Mouse (Mus musculus) midbrain, embryonic 11.5 days (tissue): ENCODE data around the gene Tpst1. TPM values are rescaled to one million over a fixed set of nuclear protein-coding genes. Genes with fewer than 3 reads are reported as not detected.

Source experiments
- ATAC-seq: fragments of 200-750 bp; cut with Nextera tagmentation; 2 replicates; pipeline ENCODE4 v1.8.0; 2017; ENCODE audit warnings: moderate TSS enrichment, moderate library complexity; ENCODE audit not compliant: low FRiP score
- DNase-seq: peaks from one replicate; pipeline ENCODE4 v3.0.0; 2015; ENCODE audit warnings: low spot score; ENCODE audit errors: missing footprints
- H3K27ac ChIP-seq: fragments of 300-500 bp; sonication (generic); 2 replicates; pipeline ENCODE4 v1.5.1; 2014; ENCODE audit warnings: low read depth, low read length
- H3K27me3 ChIP-seq: fragments of 300-500 bp; sonication (generic); 2 replicates; pipeline ENCODE4 v1.6.1; 2014; ENCODE audit warnings: mild to moderate bottlenecking, low read length, moderate library complexity, mixed read lengths; ENCODE audit not compliant: control insufficient read depth, insufficient read depth
- H3K36me3 ChIP-seq: fragments of 300-500 bp; sonication (generic); 2 replicates; pipeline ENCODE4 v1.6.1; 2014; ENCODE audit warnings: mild to moderate bottlenecking, low read length, moderate library complexity, mixed read lengths; ENCODE audit not compliant: control insufficient read depth, insufficient read depth
- H3K4me1 ChIP-seq: fragments of 300-500 bp; sonication (generic); 2 replicates; pipeline ENCODE4 v1.6.1; 2014; ENCODE audit warnings: low read length; ENCODE audit not compliant: control insufficient read depth, insufficient read depth
- H3K4me2 ChIP-seq: fragments of 300-500 bp; sonication (generic); 2 replicates; pipeline ENCODE4 v1.6.1; 2014; ENCODE audit warnings: mild to moderate bottlenecking, moderate library complexity
- H3K4me3 ChIP-seq: fragments of 300-500 bp; sonication (generic); 2 replicates; pipeline ENCODE4 v1.5.1; 2014; ENCODE audit warnings: low read depth, low read length
- H3K9ac ChIP-seq: fragments of 300-500 bp; sonication (generic); 2 replicates; pipeline ENCODE4 v1.6.1; 2014; ENCODE audit warnings: low read length
- H3K9me3 ChIP-seq: fragments of 300-500 bp; sonication (generic); 2 replicates; pipeline ENCODE4 v1.6.1; 2016; ENCODE audit warnings: low read length; ENCODE audit not compliant: control insufficient read depth
- WGBS: fragments of 180-500 bp; shearing (Covaris S2); extraction: QIAGEN DNeasy Blood & Tissue Kit; methylation state at CpG from one replicate; pipeline ENCODE4 v1.1.7; 2014; 5-methylcytosine and 5-hydroxymethylcytosine counted together
- polyA plus RNA-seq: library from polyadenylated mRNA; unstranded; fragments of >200 nt; fragmentation: Nextera tagmentation; extraction: Ambion mirVana; gene quantifications from 2 replicates; pipeline ENCODE4 v1.2.1, GENCODE M21; 2014

The Tpst1 gene
- polyA plus RNA-seq, 1 experiment from 2014 or later = 64.7 TPM

GRCm38 (mm10) chr5:130079202-130080050 is 6.3 kb downstream of the Tpst1 start:
- peak overlapping the region; percentile 67 for H3K4me2 ChIP-seq
- H3K4me1 ChIP-seq = peaks cover 5% of the 10 kb centered on the region
- peak; percentile 98 for ATAC-seq
- no peaks in the 10 kb centered on the region for H3K27me3 ChIP-seq
- H3K9me3 ChIP-seq = peaks cover 4% of the 10 kb centered on the region; the same call in 1 of the 2 replicates
- H3K27ac ChIP-seq = peak overlapping the region; percentile 62
- H3K4me3 ChIP-seq = peak overlapping the region; percentile 64
- H3K9ac ChIP-seq = peak overlapping the region; percentile 89
- peak; percentile 99 for DNase-seq
- WGBS = 1% methylated on average over 72 of the region's 86 CpGs
- H3K36me3 ChIP-seq = no peaks in the 10 kb centered on the region; the same call in 1 of the 2 replicates

GRCm38 (mm10) chr5:130080051-130080681 is 7.0 kb downstream of the Tpst1 start:
- Histone ChIP-seq H3K27me3 (no peaks in the 10 kb centered on the region), H3K4me3 (peak overlapping the region; percentile 64), H3K9ac (peak overlapping the region; percentile 89), H3K4me2 (peak overlapping the region; percentile 67), H3K27ac (no peak overlapping the region), H3K9me3 (peaks cover 4% of the 10 kb centered on the region; the same call in 1 of the 2 replicates), H3K36me3 (no peaks in the 10 kb centered on the region; the same call in 1 of the 2 replicates), H3K4me1 (peaks cover 5% of the 10 kb centered on the region)
- DNase-seq = no peak
- ATAC-seq = no peak
- 77% methylated on average over 16 of the region's 16 CpGs for WGBS

GRCm38 (mm10) chr5:130081181-130081881 is 8.2 kb downstream of the Tpst1 start:
- H3K4me1 ChIP-seq = peaks cover 5% of the 10 kb centered on the region
- no peak overlapping the region for H3K9ac ChIP-seq
- no peaks in the 10 kb centered on the region; the same call in 1 of the 2 replicates for H3K36me3 ChIP-seq
- H3K9me3 ChIP-seq = peaks cover 4% of the 10 kb centered on the region; the same call in 1 of the 2 replicates
- H3K4me2 ChIP-seq = no peak overlapping the region
- H3K27me3 ChIP-seq = no peaks in the 10 kb centered on the region
- H3K4me3 ChIP-seq = no peak overlapping the region
- ATAC-seq (no peak), DNase-seq (no peak)
- H3K27ac ChIP-seq = no peak overlapping the region
- 95% methylated on average over 8 of the region's 8 CpGs for WGBS

- no peaks in the 10 kb centered on the region for H3K27me3 ChIP-seq
- H3K4me1 ChIP-seq = peaks cover 5% of the 10 kb centered on the region
- H3K9me3 ChIP-seq = peaks cover 4% of the 10 kb centered on the region; the same call in 1 of the 2 replicates
- no peak for ATAC-seq
- no peaks in the 10 kb centered on the region; the same call in 1 of the 2 replicates for H3K36me3 ChIP-seq
- no peak for DNase-seq
- H3K4me2 ChIP-seq = no peak overlapping the region
- no peak overlapping the region for H3K9ac ChIP-seq
- H3K4me3 ChIP-seq = no peak overlapping the region
- WGBS = 89% methylated on average over 4 of the region's 4 CpGs
- no peak overlapping the region for H3K27ac ChIP-seq
These were observed 9.3 kb downstream of the Tpst1 start for GRCm38 (mm10) chr5:130082431-130082830.

- Histone ChIP-seq H3K36me3 (no peaks in the 10 kb centered on the region; the same call in 1 of the 2 replicates), H3K4me3 (no peak overlapping the region), H3K9me3 (peaks cover 4% of the 10 kb centered on the region; the same call in 1 of the 2 replicates), H3K27me3 (no peaks in the 10 kb centered on the region), H3K9ac (no peak overlapping the region), H3K27ac (no peak overlapping the region), H3K4me2 (no peak overlapping the region), H3K4me1 (peaks cover 5% of the 10 kb centered on the region)
- WGBS = 92% methylated on average over 3 of the region's 3 CpGs
- ATAC-seq = no peak
- no peak for DNase-seq
These were observed 11.1 kb downstream of the Tpst1 start for GRCm38 (mm10) chr5:130084271-130084670.

- Histone ChIP-seq H3K9me3 (no peaks in the 10 kb centered on the region), H3K4me1 (no peaks in the 10 kb centered on the region), H3K4me3 (no peak overlapping the region), H3K4me2 (no peak overlapping the region), H3K36me3 (no peaks in the 10 kb centered on the region), H3K9ac (no peak overlapping the region), H3K27ac (no peak overlapping the region), H3K27me3 (no peaks in the 10 kb centered on the region)
- 91% methylated on average over 7 of the region's 7 CpGs for WGBS
- ATAC-seq (no peak), DNase-seq (no peak)
These were observed 14.9 kb downstream of the Tpst1 start for GRCm38 (mm10) chr5:130088008-130088407.

- H3K4me2 ChIP-seq = no peak overlapping the region
- H3K4me3 ChIP-seq = no peak overlapping the region
- H3K27ac ChIP-seq = no peak overlapping the region
- H3K36me3 ChIP-seq = no peaks in the 10 kb centered on the region
- ATAC-seq (no peak), DNase-seq (no peak)
- no peaks in the 10 kb centered on the region for H3K27me3 ChIP-seq
- H3K4me1 ChIP-seq = no peaks in the 10 kb centered on the region
- H3K9ac ChIP-seq = no peak overlapping the region
- H3K9me3 ChIP-seq = no peaks in the 10 kb centered on the region
- 88% methylated on average over 4 of the region's 4 CpGs for WGBS
These were observed 15.5 kb downstream of the Tpst1 start for GRCm38 (mm10) chr5:130088612-130089011.

- Histone ChIP-seq H3K9me3 (no peaks in the 10 kb centered on the region), H3K4me3 (no peak overlapping the region), H3K27ac (no peak overlapping the region), H3K4me1 (no peaks in the 10 kb centered on the region), H3K27me3 (no peaks in the 10 kb centered on the region), H3K9ac (no peak overlapping the region), H3K4me2 (no peak overlapping the region), H3K36me3 (no peaks in the 10 kb centered on the region)
- no peak for DNase-seq
- ATAC-seq = no peak
- 82% methylated on average over 7 of the region's 7 CpGs for WGBS
These were observed 16.1 kb downstream of the Tpst1 start for GRCm38 (mm10) chr5:130089177-130089576.
